Mouse (Mus musculus): ENCODE data around the gene Fam208a. TPM values are rescaled to one million over a fixed set of nuclear protein-coding genes. Genes with fewer than 3 reads are reported as not detected.

Fam208a gene
- total and polyA plus RNA-seq, 2 experiments from 2014 or later: 8.1 to 50.9 TPM

GRCm38 (mm10) chr14:27507894-27508643 lies 79.4 kb downstream of the Fam208a start, which contains the start of gene Ccdc66:
Gene Ccdc66 (minus strand): TSS chr14:27508460.
- no peaks in the 10 kb centered on the region for H3K9me3 ChIP-seq (ENCODE audit: low read length)
- DNase-seq: peak; percentile 97
- H3K4me2 ChIP-seq (ENCODE audit: low read depth): peak within 1 kb of the TSS; percentile 76
- peak; percentile 99 for ATAC-seq
- H3K36me3 ChIP-seq (ENCODE audit: insufficient read depth): no peaks in the 10 kb centered on the region
- peak within 1 kb of the TSS; percentile 75 for H3K27ac ChIP-seq (ENCODE audit: low read depth, low read length)
- H3K27me3 ChIP-seq (ENCODE audit: insufficient read depth, low read length): no peaks in the 10 kb centered on the region
- H3K9ac ChIP-seq: peak within 1 kb of the TSS; percentile 86
- H3K4me1 ChIP-seq (ENCODE audit: insufficient read depth): peaks cover 6% of the 10 kb centered on the region; the same call in 1 of the 2 replicates
- under 1% methylated on average over 51 of the region's 51 CpGs for WGBS
- no peak for TF ChIP-seq CTCF (IDR thresholded peaks at IDR 0.05; ENCODE audit: low read depth)
- peak within 1 kb of the TSS; percentile 88 for H3K4me3 ChIP-seq (ENCODE audit: low read depth, low read length)

- Histone ChIP-seq H3K4me2 (ENCODE audit: low read depth) (peak overlapping the region; percentile 76), H3K4me3 (ENCODE audit: low read depth, low read length) (peak overlapping the region; percentile 88), H3K36me3 (ENCODE audit: insufficient read depth) (no peaks in the 10 kb centered on the region), H3K9ac (peak overlapping the region; percentile 86), H3K27me3 (ENCODE audit: insufficient read depth, low read length) (no peaks in the 10 kb centered on the region), H3K4me1 (ENCODE audit: insufficient read depth) (peaks cover 6% of the 10 kb centered on the region; the same call in 1 of the 2 replicates), H3K27ac (ENCODE audit: low read depth, low read length) (peak overlapping the region; percentile 75), H3K9me3 (ENCODE audit: low read length) (no peaks in the 10 kb centered on the region)
- no peak for DNase-seq
- TF ChIP-seq CTCF (IDR thresholded peaks at IDR 0.05; ENCODE audit: low read depth): no peak
- WGBS: 33% methylated on average over 15 of the region's 15 CpGs
- peak; percentile 68 for ATAC-seq
Observed at GRCm38 (mm10) chr14:27508644-27509301, 80.1 kb downstream of the Fam208a start.

- H3K4me2 ChIP-seq (ENCODE audit: low read depth): no peak overlapping the region
- no peak overlapping the region for H3K4me3 ChIP-seq (ENCODE audit: low read depth, low read length)
- DNase-seq: no peak
- no peaks in the 10 kb centered on the region for H3K4me1 ChIP-seq (ENCODE audit: insufficient read depth)
- no peaks in the 10 kb centered on the region for H3K9me3 ChIP-seq (ENCODE audit: low read length)
- H3K27me3 ChIP-seq (ENCODE audit: insufficient read depth, low read length): no peaks in the 10 kb centered on the region
- no peak overlapping the region for H3K27ac ChIP-seq (ENCODE audit: low read depth, low read length)
- no peak for ATAC-seq
- no peaks in the 10 kb centered on the region for H3K36me3 ChIP-seq (ENCODE audit: insufficient read depth)
- TF ChIP-seq CTCF (IDR thresholded peaks at IDR 0.05; ENCODE audit: low read depth): no peak
- H3K9ac ChIP-seq: no peak overlapping the region
Observed at GRCm38 (mm10) chr14:27524541-27524940, 95.9 kb downstream of the Fam208a start.

Small RNA genes within 50 kb of the gene (microRNA-seq; reads per million reads assigned to microRNA genes)
- 0 reads per million in 2 experiments for gene Gm23633

Other genes with a start within 250 kb of the Fam208a start
- gene Ccdc66, start 79.6 kb downstream of the Fam208a start, total RNA-seq (2014; rRNA removed): 6.6 and 6.7 TPM in 2 replicates
- gene Ccdc66, start 79.6 kb downstream of the Fam208a start, polyA plus RNA-seq (2015; fragmentation: Nextera tagmentation; extraction: Ambion mirVana): 4.8 and 6.5 TPM in 2 replicates
- gene Erc2, start 193.6 kb downstream of the Fam208a start, total RNA-seq (2014; rRNA removed): 96.2 and 117 TPM in 2 replicates
- 68.8 and 106 TPM in 2 replicates for gene Erc2, start 193.6 kb downstream of the Fam208a start, polyA plus RNA-seq (2015; fragmentation: Nextera tagmentation; extraction: Ambion mirVana)

Measured in forebrain, postnatal 0 days (tissue).